Mouse (Mus musculus): ENCODE measurements around the gene Stard3. TPM values are rescaled to one million over a fixed set of nuclear protein-coding genes. Genes with fewer than 3 reads are reported as not detected.

Gene Stard3
- polyA plus RNA-seq, 1 experiment from 2014 or later, result 42.8 TPM

DNA sequence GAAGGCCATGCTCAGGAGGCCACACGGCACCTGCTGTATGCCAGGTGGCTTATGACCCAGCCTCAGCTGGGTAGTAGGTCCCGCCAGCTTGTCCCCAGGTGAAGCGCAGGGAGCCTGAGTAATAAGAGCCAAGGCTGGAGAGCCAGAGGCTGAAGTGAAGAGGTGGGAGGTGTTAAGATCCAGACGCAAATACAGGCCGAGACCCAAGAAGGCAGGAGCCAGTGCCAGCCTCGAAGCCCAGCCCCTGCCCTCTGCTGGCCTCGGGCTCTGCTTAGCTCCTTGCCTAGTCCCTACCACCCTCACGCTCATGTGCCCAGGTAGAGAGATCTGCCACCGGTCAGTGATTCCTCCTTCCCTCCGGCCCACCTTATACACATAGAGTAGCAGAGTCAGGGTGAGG, 30.1 kb downstream of the Stard3 start:
- DNase-seq (ENCODE audit: low spot score) (no peak), ATAC-seq (replicated peaks; ENCODE audit: low FRiP score, low read depth) (no peak)
- Histone ChIP-seq H3K4me3 (replicated peaks; ENCODE audit: low read depth, low read length) (no peak overlapping the region), H3K9ac (ENCODE audit: low read depth, low read length) (no peak overlapping the region), H3K27me3 (ENCODE audit: insufficient read depth, low read length) (peaks cover 14% of the 10 kb centered on the region), H3K4me1 (replicated peaks; ENCODE audit: insufficient read depth, low read length) (peaks cover 17% of the 10 kb centered on the region; the same call in 1 of the 2 replicates), H3K27ac (no peak overlapping the region), H3K9me3 (replicated peaks; ENCODE audit: low read length) (no peaks in the 10 kb centered on the region), H3K36me3 (ENCODE audit: insufficient read depth, low read length) (no peaks in the 10 kb centered on the region), H3K4me2 (ENCODE audit: low read length) (no peak overlapping the region)
- WGBS, result 46% methylated on average over 10 of the region's 10 CpGs
- TF ChIP-seq CTCF (IDR thresholded peaks at IDR 0.05; ENCODE audit: low read depth), result no peak

- no peaks in the 10 kb centered on the region for H3K36me3 ChIP-seq (ENCODE audit: insufficient read depth, low read length)
- H3K9ac ChIP-seq (ENCODE audit: low read depth, low read length), result 0 out of 2 replicates have a peak overlapping the region, but pooled peaks have one; percentile 27
- peaks cover 14% of the 10 kb centered on the region for H3K27me3 ChIP-seq (ENCODE audit: insufficient read depth, low read length)
- no peak overlapping the region for H3K4me2 ChIP-seq (ENCODE audit: low read length)
- H3K4me3 ChIP-seq (replicated peaks; ENCODE audit: low read depth, low read length), result no peak overlapping the region
- no peak for ATAC-seq (replicated peaks; ENCODE audit: low FRiP score, low read depth)
- peak; percentile 81 for DNase-seq (ENCODE audit: low spot score)
- no peaks in the 10 kb centered on the region for H3K9me3 ChIP-seq (replicated peaks; ENCODE audit: low read length)
- peaks cover 27% of the 10 kb centered on the region for H3K4me1 ChIP-seq (replicated peaks; ENCODE audit: insufficient read depth, low read length)
- TF ChIP-seq CTCF (IDR thresholded peaks at IDR 0.05; ENCODE audit: low read depth), result peak; percentile 77
- 26% methylated on average over 9 of the region's 9 CpGs for WGBS
- no peak overlapping the region for H3K27ac ChIP-seq
Observed at GRCm38 (mm10) chr11:98389221-98389780, 31.1 kb downstream of the Stard3 start.

DNA sequence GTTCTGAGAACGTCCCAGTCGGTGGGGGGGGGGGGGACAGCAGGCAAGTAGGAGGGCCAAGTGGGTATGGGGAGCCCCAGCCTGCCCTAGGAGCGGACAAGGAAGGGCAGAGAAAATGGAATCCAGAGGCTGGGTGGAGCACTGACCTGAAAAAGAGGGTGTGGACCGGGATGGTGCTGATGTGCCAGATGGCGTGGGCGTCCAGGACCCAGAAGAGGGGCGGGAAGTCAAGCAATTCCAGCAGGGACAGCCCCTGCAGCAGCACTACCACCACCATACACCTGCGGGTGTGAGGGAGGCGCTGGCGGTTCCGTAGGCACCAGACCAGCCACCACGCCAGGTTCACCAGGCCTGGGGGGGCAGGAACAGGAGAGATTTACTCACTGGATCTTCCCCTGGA, 32.0 kb downstream of the Stard3 start:
- WGBS, result 68% methylated on average over 12 of the region's 12 CpGs
- no peak overlapping the region for H3K4me3 ChIP-seq (replicated peaks; ENCODE audit: low read depth, low read length)
- no peaks in the 10 kb centered on the region for H3K36me3 ChIP-seq (ENCODE audit: insufficient read depth, low read length)
- no peaks in the 10 kb centered on the region for H3K9me3 ChIP-seq (replicated peaks; ENCODE audit: low read length)
- DNase-seq (ENCODE audit: low spot score) (no peak), ATAC-seq (replicated peaks; ENCODE audit: low FRiP score, low read depth) (no peak)
- no peak overlapping the region for H3K9ac ChIP-seq (ENCODE audit: low read depth, low read length)
- no peak overlapping the region for H3K4me2 ChIP-seq (ENCODE audit: low read length)
- no peak overlapping the region for H3K27ac ChIP-seq
- TF ChIP-seq CTCF (IDR thresholded peaks at IDR 0.05; ENCODE audit: low read depth), result no peak
- H3K27me3 ChIP-seq (ENCODE audit: insufficient read depth, low read length), result peaks cover 14% of the 10 kb centered on the region
- peaks cover 36% of the 10 kb centered on the region for H3K4me1 ChIP-seq (replicated peaks; ENCODE audit: insufficient read depth, low read length)

DNA sequence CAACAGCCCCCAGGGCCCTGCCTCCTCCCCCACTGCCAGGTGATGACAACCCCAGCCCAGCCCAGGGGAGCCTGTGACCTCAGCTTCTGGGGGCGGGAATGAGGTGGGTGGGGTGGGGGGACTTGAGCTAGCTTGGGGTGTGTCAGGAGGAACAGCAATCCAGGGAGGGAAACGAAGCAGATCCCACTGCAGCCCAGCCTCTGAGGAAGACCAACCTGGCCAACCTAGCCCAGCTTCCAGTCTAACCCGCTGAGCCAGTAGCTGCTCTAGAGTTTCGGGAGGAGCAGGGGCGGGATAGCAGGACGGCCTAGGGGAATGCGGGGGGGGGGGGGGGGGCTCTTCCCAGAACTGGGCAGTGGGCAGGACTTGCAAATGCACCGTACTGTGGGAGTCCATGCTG, 33.9 kb downstream of the Stard3 start:
- DNase-seq (ENCODE audit: low spot score) (peak; percentile 44), ATAC-seq (replicated peaks; ENCODE audit: low FRiP score, low read depth) (no peak)
- H3K36me3 ChIP-seq (ENCODE audit: insufficient read depth, low read length), result no peaks in the 10 kb centered on the region
- no peak overlapping the region for H3K4me2 ChIP-seq (ENCODE audit: low read length)
- H3K9ac ChIP-seq (ENCODE audit: low read depth, low read length), result no peak overlapping the region
- no peaks in the 10 kb centered on the region for H3K9me3 ChIP-seq (replicated peaks; ENCODE audit: low read length)
- H3K4me3 ChIP-seq (replicated peaks; ENCODE audit: low read depth, low read length), result no peak overlapping the region
- WGBS, result 4% methylated on average over 8 of the region's 8 CpGs
- H3K27me3 ChIP-seq (ENCODE audit: insufficient read depth, low read length), result peaks cover 10% of the 10 kb centered on the region
- peaks cover 36% of the 10 kb centered on the region for H3K4me1 ChIP-seq (replicated peaks; ENCODE audit: insufficient read depth, low read length)
- no peak for TF ChIP-seq CTCF (IDR thresholded peaks at IDR 0.05; ENCODE audit: low read depth)
- H3K27ac ChIP-seq, result peak overlapping the region; percentile 47

DNA sequence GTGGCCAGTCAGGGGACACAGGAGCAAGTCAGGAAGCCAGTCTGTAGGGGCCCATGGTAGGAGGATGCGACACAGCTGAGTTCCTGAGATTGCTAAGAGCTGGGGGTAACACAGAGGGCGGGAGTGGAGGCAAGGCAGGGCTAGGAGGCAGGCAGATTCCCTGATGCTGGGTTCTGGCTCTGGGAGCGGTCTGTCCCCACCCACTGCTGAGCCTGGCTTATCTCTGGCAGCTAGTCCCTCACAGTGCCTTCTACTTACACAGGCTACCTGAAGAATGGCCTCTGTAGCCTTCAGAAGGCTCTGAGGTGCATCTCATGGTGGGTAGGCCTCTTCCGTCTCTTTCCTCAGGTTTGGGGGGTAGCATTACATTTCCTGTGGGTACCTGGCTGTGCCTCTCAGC, 34.5 kb downstream of the Stard3 start:
- DNase-seq (ENCODE audit: low spot score), result no peak
- Histone ChIP-seq H3K9ac (ENCODE audit: low read depth, low read length) (0 out of 2 replicates have a peak overlapping the region, but pooled peaks have one; percentile 1), H3K4me2 (ENCODE audit: low read length) (no peak overlapping the region)

DNA sequence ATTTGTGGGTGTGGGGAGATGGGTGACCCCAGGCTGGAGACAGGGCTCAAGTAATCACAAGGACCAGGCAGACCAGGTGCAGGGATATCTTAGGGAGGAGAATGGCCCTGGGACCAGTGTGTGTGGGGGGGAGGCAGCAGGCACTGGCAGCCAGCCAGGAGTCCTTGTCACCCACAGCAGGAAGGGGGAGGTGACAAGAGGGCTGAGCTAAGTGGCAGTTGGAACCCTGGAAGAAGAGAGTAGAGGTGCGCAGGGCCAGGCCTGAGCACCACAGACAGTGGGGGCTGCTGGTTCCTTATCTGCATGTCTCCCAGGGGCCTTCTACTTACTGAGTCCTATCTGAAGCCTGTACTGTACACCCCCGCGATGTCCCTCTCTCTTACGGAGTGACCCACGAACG, 35.1 kb downstream of the Stard3 start:
- DNase-seq (ENCODE audit: low spot score) (no peak), ATAC-seq (replicated peaks; ENCODE audit: low FRiP score, low read depth) (0 out of 2 replicates have a peak, but pooled peaks have one; percentile 11)
- H3K27ac ChIP-seq, result peak overlapping the region; percentile 57
- H3K27me3 ChIP-seq (ENCODE audit: insufficient read depth, low read length), result no peaks in the 10 kb centered on the region
- no peaks in the 10 kb centered on the region for H3K36me3 ChIP-seq (ENCODE audit: insufficient read depth, low read length)
- no peak for TF ChIP-seq CTCF (IDR thresholded peaks at IDR 0.05; ENCODE audit: low read depth)
- H3K9me3 ChIP-seq (replicated peaks; ENCODE audit: low read length), result no peaks in the 10 kb centered on the region
- 60% methylated on average over 6 of the region's 6 CpGs for WGBS
- H3K4me1 ChIP-seq (replicated peaks; ENCODE audit: insufficient read depth, low read length), result peaks cover 35% of the 10 kb centered on the region
- no peak overlapping the region for H3K9ac ChIP-seq (ENCODE audit: low read depth, low read length)
- H3K4me2 ChIP-seq (ENCODE audit: low read length), result no peak overlapping the region
- H3K4me3 ChIP-seq (replicated peaks; ENCODE audit: low read depth, low read length), result no peak overlapping the region

More for the DNA sequence above, 34.5 kb downstream of the Stard3 start:
- Histone ChIP-seq H3K4me1 (replicated peaks; ENCODE audit: insufficient read depth, low read length) (peaks cover 36% of the 10 kb centered on the region), H3K27me3 (ENCODE audit: insufficient read depth, low read length) (peaks cover 4% of the 10 kb centered on the region), H3K4me3 (replicated peaks; ENCODE audit: low read depth, low read length) (no peak overlapping the region), H3K9me3 (replicated peaks; ENCODE audit: low read length) (no peaks in the 10 kb centered on the region), H3K36me3 (ENCODE audit: insufficient read depth, low read length) (no peaks in the 10 kb centered on the region), H3K27ac (peak overlapping the region; percentile 47)
- 57% methylated on average over 4 of the region's 4 CpGs for WGBS
- TF ChIP-seq CTCF (IDR thresholded peaks at IDR 0.05; ENCODE audit: low read depth), result no peak
- no peak for ATAC-seq (replicated peaks; ENCODE audit: low FRiP score, low read depth)
